Mouse (Mus musculus): ENCODE results near the gene Sema6d. TPM values are rescaled to one million over a fixed set of nuclear protein-coding genes. Genes with fewer than 3 reads are reported as not detected.

The Sema6d gene
- total RNA-seq, 2 experiments from 2014 or later: 21.3 to 27.7 TPM

DNA sequence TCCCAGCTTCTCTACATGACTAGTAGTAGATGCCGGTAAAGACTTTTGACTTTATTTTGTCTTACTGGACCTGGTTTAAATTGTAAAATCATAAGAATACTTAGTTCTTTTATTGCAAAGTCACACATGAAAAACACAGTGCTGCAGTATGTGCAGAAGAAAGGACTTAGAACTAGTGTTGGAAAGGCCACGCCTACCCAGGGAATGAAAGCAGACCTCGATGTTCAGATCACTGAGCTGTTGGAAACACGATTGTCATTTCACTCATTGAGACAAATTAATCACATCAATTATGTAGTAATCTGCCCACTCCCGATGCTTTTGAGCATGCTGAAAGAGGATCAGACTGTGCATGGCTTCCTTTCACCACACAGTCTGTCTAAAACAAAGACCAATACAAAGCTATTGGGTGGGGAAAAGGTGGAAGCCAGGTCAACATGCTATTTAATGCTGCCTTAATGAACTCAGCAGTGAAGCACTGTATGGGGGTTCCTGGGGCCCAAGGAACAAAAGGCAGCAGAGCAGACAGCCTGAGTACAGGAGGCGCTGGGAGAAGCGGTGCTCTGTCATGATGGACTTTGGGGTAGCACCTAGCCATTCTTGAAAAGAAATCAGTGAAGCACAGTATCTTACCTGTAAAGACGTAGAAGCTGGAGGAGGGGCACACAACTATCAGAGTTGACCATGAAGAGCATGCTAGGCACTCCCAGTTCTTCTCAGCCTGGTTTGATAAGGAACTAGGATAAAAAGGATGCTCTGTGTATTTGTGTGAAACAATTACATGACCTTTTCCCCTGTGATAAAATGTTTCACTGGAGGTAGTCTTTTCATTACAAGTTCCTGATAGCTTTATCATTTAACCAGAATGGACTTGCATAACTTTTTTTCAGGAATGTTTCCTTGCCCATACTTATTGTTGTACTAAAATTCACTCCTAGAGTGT lies 375.5 kb downstream of the Sema6d start:
- DNase-seq (ENCODE audit: low spot score in 2 of 2): no peak

DNA sequence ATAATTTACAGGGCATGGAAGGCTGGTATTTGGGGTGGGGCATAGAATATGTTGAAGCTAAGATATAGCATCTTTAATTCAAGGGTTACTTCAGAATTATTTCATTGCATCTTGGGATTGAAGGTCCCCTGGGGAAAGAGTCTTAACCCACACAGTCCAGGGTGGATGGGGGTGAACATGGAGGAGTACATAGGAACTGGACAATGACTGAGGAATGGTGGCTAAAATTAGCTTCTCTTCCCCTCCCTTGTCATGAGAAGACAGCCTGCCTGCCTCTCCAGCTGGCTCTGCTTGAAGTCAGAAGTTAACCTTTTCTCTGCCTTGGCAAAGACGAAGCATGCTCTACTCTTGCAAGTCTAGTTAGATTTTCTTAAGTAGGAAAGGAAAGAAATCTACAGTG lies 377.7 kb downstream of the Sema6d start:
- DNase-seq (ENCODE audit: low spot score in 2 of 2): no peak

- no peak for DNase-seq (ENCODE audit: low spot score in 2 of 2)
Measured at GRCm38 (mm10) chr2:124470346-124471042, 380.7 kb downstream of the Sema6d start.

GRCm38 (mm10) chr2:124472674-124473507 lies 383.1 kb downstream of the Sema6d start:
- DNase-seq (ENCODE audit: low spot score in 2 of 2): no peak

- DNase-seq (ENCODE audit: low spot score in 2 of 2): no peak
Measured at GRCm38 (mm10) chr2:124477904-124478303, 388.1 kb downstream of the Sema6d start.

DNA sequence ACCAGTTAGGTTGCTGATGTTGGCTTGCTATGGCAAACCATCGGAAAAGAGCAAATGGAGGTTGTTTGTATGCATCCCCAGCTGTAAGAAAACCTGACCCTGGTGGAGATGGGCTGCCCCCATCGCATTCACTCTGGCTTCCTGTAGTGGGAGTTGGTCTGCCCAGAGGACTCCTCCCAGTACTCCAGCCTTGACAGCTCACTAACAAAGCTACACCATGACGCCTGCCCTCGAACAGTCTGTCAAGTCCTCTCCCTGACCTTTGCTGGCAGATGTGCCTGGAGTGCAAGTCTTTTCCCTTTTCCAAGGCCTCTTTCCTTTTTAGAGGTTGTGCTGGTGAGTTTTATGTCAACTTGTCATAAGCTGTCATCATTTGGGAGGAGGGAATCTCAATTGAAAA lies 388.8 kb downstream of the Sema6d start:
- no peak for DNase-seq (ENCODE audit: low spot score in 2 of 2)

GRCm38 (mm10) chr2:124485761-124486160 lies 396.0 kb downstream of the Sema6d start:
- DNase-seq (ENCODE audit: low spot score in 2 of 2): no peak

GRCm38 (mm10) chr2:124490010-124490801 lies 400.4 kb downstream of the Sema6d start:
- DNase-seq (ENCODE audit: low spot score in 2 of 2): no peak

- no peak for DNase-seq (ENCODE audit: low spot score in 2 of 2)
Measured at GRCm38 (mm10) chr2:124495751-124496150, 406.0 kb downstream of the Sema6d start.

DNA sequence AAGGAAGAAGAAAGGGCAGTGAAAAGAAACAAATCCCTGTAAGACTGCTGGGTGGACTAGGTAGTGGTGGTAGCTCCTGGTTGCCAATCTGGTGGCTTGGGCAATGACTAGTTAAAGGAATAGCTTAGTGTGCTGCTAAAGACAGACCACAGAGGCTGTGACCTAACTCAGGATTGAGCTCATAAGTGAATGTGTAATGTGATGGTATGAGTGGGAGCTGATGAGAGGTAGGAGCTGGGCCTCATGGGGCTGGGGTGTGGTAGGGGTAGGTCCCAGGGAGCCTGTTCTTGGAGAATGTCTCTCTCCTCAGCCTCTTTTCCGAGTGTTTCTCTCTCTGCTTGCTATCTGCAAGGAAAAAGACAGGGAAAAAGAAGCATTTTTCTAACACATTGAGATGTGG lies 409.9 kb downstream of the Sema6d start:
- no peak for DNase-seq (ENCODE audit: low spot score in 2 of 2)

DNA sequence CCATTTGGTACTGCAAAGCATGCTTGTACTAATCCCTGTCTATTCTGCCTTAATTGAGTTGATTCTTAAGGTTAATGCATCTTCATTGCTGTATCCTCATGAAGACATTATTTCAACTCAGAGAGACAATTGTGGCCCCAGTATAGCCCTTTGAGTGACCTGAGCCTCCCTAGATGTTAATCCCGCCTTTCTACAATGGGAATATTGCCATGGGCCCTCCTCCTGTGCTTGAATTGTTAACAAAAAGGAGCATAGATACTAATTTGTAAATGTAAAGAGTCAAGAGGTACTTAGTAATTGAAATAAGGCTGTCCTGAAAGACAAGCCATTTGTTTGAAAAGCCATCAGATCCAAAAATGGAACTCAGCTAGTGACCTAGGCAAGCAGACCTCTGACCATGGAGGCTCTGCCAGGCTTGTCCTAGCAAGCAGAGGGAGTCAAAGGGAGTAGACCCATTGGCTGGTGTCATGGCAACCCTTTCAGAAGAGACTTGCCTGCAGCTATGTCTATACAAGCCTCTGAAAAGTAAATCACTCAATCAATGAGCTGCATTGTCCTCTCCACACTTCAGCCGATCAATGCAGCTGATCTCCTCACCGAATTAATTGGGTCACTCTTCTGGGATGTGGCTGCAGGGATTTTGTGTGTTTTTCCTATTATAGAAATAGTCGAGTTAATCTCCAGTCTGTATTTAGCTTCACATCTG lies 416.2 kb downstream of the Sema6d start:
- no peak for DNase-seq (ENCODE audit: low spot score in 2 of 2)

- DNase-seq (ENCODE audit: low spot score in 2 of 2): no peak
Measured at GRCm38 (mm10) chr2:124507804-124508203, 418.0 kb downstream of the Sema6d start.

DNA sequence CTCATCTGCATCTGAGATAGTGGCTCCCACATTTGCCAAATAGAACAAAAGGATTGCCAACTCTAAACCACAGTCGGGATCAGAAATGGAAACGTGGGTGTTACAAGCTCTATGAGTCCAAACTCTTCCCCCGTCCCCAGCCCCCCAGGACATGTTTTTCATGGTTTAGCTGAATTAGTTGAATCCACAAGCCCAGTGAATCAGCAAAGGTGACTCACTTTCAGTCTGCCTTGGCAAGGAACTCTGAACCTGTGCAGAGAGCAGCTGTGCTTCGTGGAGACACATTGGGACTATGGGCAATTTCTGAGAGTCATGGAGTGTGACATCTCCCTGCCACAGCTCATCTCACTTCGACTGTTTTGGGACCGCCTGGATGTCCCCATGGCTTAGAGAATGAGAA lies 419.7 kb downstream of the Sema6d start:
- DNase-seq (ENCODE audit: low spot score in 2 of 2): no peak

DNA sequence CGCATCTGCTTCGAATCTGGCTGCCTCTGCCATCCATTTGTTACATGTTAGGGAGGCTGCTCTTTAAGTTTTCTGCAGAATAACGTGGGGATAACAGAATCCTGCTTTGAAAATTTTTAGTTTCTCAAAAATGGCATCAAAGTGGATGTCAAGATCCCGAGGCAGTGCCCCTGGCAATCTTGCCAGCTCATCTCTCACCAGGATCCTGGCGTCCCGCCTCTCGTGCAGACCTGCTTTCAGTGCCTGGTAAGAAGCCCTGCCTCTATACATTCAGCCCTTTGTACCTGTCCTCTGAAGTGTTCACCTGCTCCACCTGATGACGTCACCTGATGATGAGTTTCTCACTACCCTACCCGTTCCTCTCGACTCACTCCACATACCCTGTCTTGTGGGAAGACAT lies 422.1 kb downstream of the Sema6d start:
- DNase-seq (ENCODE audit: low spot score in 2 of 2): no peak

GRCm38 (mm10) chr2:124522426-124522825 lies 432.7 kb downstream of the Sema6d start:
- no peak for DNase-seq (ENCODE audit: low spot score in 2 of 2)

GRCm38 (mm10) chr2:124523667-124524066 lies 433.9 kb downstream of the Sema6d start:
- DNase-seq (ENCODE audit: low spot score in 2 of 2): no peak

GRCm38 (mm10) chr2:124524167-124524566 lies 434.4 kb downstream of the Sema6d start:
- no peak for DNase-seq (ENCODE audit: low spot score in 2 of 2)

- no peak for DNase-seq (ENCODE audit: low spot score in 2 of 2)
Measured at GRCm38 (mm10) chr2:124527641-124528040, 437.9 kb downstream of the Sema6d start.

DNA sequence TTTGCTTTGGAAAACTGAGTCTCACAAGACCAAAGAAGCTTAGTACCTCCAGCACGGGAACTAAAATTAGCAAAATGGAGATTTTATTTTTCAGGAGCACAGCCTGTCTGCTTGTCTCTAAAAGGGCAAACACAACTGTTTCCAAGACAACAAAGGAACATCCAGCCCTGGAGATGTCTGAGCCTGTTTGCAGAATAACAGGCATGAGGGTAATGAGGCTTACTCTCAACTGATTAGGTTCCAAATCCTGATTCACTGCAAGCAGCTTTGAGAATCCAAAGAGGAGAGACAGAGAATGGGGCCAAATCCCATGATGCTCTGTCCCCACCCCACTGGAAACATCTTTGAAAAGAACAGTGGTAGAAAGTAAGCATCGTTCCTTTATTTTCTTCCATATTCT lies 440.7 kb downstream of the Sema6d start:
- no peak for DNase-seq (ENCODE audit: low spot score in 2 of 2)

DNA sequence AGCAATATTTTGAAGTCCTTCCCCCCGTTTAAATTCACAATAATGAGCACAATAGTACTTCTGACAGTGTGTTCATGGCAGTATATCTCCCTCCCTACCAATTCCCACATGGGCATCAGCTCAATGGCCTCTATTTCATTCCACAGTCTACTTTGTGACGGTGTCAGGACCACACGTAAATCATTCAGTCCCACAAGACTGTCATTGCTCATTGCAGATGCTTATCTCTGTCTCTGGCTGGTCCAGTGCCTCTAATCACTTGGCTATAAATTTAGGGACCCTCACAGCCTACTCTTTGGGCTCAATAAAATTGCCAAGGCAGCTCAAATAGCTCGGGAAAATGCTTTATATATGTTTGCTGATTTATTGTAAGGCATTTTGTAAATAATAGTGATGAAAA lies 441.3 kb downstream of the Sema6d start:
- DNase-seq (ENCODE audit: low spot score in 2 of 2): no peak

Data from adrenal gland, postnatal 4 days (tissue).